ENCODE assay signal across 19 mouse cellular contexts in the genomic region with DNA sequence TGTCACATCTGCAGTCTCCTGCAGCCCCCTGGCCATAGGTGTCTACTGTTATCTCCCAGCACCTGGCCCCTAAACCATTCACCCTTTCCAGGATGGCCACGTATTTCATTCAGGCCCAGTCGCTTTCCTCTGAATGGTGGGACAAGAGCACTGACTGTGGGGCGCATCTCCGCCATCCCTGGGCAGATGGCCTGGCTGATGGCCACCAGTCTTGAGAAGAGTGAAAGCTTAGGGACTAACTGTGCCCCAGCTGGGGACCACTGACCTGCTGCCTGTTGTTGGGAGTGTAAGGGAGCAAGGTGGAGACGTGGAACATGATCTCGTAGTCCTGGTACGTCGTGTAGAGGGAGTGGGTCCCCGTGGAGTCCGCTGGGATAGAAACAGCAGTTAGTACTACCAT.
A peak's percentile ranks its signal among the peaks of the same experiment; 100 is the strongest.
DNase-seq lines count a peak whose midpoint lies in the region; TF ChIP-seq lines count a peak whose summit lies in the region.
"Had no signal": no experiment of that assay in that cellular context is flagged by ENCODE, and none has a peak within 500 bp of the region (broad histone marks: within the 10 kb centered on the region; RNA-seq: fewer than 3 reads in every experiment).

No protein-coding gene starts in this region.

- 52% methylated on average over 10 of the region's 10 CpGs for WGBS in cerebellum, adult 2 months

- H3K27ac ChIP-seq in cerebellum, adult 2 months (ENCODE audit: insufficient read depth, low read length) = no peak overlapping the region
- peak overlapping the region; percentile 84 for H3K27ac ChIP-seq in layer of hippocampus, adult 2 months
- H3K27ac ChIP-seq: embryonic facial prominence, embryonic 12.5 days; embryonic facial prominence, embryonic 15.5 days; gastrocnemius, adult 2 months; heart, embryonic 13.5 days; intestine, embryonic 15.5 days had no signal

- no peaks in the 10 kb centered on the region for H3K27me3 ChIP-seq in cerebellum, adult 2 months (ENCODE audit: control insufficient read depth, insufficient read depth, low read length)
- H3K27me3 ChIP-seq: embryonic facial prominence, embryonic 12.5 days; embryonic facial prominence, embryonic 15.5 days; intestine, embryonic 15.5 days had no signal

- TF ChIP-seq POLR2A in cerebellum, adult 2 months (IDR thresholded peaks at IDR 0.05; ENCODE audit: borderline replicate concordance, insufficient read depth, low read length) = no peak

- no peak overlapping the region for H3K4me3 ChIP-seq in cerebellum, adult 2 months (replicated peaks; ENCODE audit: insufficient read depth, low read depth, low read length)
- no peak overlapping the region for H3K4me3 ChIP-seq in layer of hippocampus, adult 2 months
- H3K4me3 ChIP-seq: embryonic facial prominence, embryonic 12.5 days; embryonic facial prominence, embryonic 15.5 days; gastrocnemius, adult 2 months; heart, embryonic 13.5 days; intestine, embryonic 15.5 days had no signal

- peak; percentile 40 for DNase-seq in cerebellum, adult 9-10 months
- DNase-seq in cerebellum, adult 2 months = no peak
- peak; percentile 48 to 58 for DNase-seq in cerebellum, postnatal 25 days
- no peak for DNase-seq in cerebellum, adult 8-10 months
- DNase-seq in layer of hippocampus, adult 2 months (ENCODE audit: low spot score in 2 of 2) = no peak
- DNase-seq in layer of hippocampus, adult 9-11 months = no peak
- DNase-seq: adrenal gland, adult 8-10 months; adrenal gland, postnatal 25 days; forebrain, postnatal 0 days; gastrocnemius, adult 2 months; gastrocnemius, postnatal 14 days; heart, adult 18-20 months; heart, postnatal 14 days; heart, postnatal 4 days; kidney, adult 11 months had no signal

- no peak for TF ChIP-seq CTCF in cerebellum, adult 2 months (IDR thresholded peaks at IDR 0.05; ENCODE audit: borderline replicate concordance, insufficient read depth, low read depth, low read length)
- TF ChIP-seq CTCF in layer of hippocampus, adult 2 months (conservative IDR thresholded peaks at IDR 0.05) = no peak

- peaks cover 19% of the 10 kb centered on the region for H3K4me1 ChIP-seq in cerebellum, adult 2 months (ENCODE audit: control insufficient read depth, insufficient read depth, low read length)
- H3K4me1 ChIP-seq: embryonic facial prominence, embryonic 12.5 days; embryonic facial prominence, embryonic 15.5 days; intestine, embryonic 15.5 days had no signal

Comparison
In these comparisons a context has a peak if more than half of its experiments do, and no peak if none do; other contexts are left out.
1. DNase-seq: peak in cerebellum, adult 9-10 months (single experiment) and cerebellum, postnatal 25 days (2 of 2); none in cerebellum, adult 2 months (0 of 2), cerebellum, adult 8-10 months (single experiment), layer of hippocampus, adult 2 months (0 of 2) and layer of hippocampus, adult 9-11 months (single experiment).